Mouse (Mus musculus): Measurements from ENCODE around the gene Zfp846.

The Zfp846 gene

GRCm38 (mm10) chr9:20636790-20637189, 55.7 kb downstream of the Zfp846 start:
- DNase-seq (ENCODE audit: low spot score in 2 of 2): no peak

DNA sequence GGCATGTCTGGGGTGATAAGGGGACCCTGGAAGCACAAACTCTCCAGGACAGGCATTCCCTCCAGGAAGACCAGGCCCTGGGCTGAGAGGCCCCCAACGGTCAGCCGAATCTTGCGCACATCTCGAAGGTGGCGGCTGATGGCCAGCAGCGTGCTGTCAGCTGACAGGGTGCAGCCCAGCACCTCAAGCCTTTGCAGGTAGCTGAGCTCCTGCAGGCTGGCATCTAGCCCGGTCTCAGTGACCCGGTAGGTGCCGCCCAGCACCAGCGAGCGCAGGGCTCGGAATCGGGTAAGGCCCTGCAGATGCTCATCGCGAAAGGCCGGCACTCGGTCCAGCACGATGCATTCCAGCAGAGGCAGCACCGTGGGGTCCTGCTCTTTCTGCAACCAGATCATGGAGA, 57.5 kb downstream of the Zfp846 start:
- DNase-seq (ENCODE audit: low spot score in 2 of 2): no peak

- no peak for DNase-seq (ENCODE audit: low spot score in 2 of 2)
Observed at GRCm38 (mm10) chr9:20639486-20639885, 58.4 kb downstream of the Zfp846 start.

DNA sequence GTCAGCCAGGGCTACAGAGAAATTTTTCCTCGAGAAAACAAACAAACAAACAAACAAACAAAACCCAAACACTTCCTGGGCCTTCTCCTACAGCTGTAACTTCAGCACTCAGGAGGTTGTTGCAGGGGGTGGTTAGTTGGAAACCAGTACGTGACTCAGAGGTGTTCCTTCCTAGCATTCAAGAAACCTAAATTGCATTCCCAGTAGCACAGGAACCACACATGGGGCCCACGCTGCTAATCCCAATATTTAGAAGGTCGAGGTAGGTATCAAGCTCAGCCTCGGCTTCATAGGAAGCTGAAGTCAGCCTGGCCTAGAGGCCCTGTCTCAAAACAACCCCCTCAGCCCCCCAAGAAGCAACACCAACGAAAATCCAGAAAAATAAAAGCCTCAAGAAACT, 60.4 kb downstream of the Zfp846 start:
- DNase-seq (ENCODE audit: low spot score in 2 of 2): no peak

DNA sequence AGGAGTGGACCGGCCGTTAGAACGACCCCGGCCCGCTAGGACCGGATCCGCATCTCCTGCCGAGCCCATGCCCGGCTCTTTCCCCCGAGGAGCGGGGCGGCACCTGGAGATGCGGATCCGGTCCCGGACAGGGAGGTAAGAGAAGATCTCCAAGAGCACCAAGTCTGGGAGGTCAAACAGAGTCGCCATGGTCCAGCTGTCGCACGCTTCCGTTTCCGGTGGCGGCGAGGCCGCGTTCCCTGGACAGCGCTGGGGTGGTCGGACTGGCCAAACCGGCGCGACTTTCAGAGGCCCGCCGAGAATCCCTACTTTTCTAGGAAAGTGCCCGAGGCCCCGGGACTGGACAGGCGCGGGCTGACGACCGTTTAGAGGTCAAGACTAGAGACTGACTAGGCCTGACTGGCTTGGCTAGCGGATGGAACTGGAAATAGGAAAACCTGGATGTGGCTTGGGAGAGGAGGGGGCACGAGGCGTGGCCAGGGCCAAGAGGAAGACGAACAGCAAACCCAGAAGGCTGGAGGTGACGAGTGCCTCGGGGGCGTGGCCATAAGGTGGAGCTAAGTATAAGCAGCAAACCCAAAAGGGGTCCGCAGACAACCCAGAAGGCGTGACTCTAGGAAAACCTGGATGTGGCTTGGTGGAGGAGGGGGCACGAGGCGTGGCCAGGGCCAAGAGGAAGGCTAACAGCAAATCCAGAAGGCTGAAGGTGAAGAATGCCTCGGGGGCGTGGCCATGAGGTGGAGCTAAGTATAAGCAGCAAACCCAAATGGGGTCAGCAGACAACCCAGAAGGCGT, 61.2 kb downstream of the Zfp846 start, which contains the start of gene Ubl5:
Gene Ubl5, plus strand, starts transcription at position 778 of the 795 bp plus-strand sequence.
- DNase-seq (ENCODE audit: low spot score in 2 of 2): peak; percentile 78 to 87

DNA sequence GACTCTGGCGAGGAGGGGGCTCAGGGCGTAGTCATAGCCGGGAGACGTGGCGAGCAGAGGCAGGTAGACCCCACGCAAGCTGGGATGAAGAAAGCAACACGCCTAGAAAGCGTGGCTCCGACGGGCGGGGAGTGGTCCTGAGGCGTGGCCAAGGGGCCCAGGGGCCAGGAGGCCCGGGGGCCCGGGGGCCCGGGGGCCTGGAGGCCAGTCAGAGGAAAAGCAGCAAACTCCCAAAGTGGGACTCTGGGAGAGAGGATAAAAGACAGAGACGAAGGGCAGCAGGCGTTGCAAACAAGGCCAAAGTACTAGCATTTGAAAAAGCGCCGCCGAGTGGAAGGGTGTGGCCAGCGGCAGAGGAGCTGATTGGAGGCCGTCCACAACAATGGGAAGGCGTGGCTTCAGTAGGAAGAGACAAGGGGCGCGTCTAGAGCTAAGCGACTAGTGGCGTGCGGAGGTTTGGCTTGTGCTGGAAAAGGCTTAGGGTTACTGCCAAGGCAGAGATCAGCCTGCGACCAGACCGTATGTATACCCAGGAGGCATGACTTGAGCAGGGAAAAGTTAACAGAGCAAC, 61.9 kb downstream of the Zfp846 start:
- DNase-seq (ENCODE audit: low spot score in 2 of 2): peak; percentile 48 to 72

- no peak for DNase-seq (ENCODE audit: low spot score in 2 of 2)
Observed at GRCm38 (mm10) chr9:20643781-20644180, 62.7 kb downstream of the Zfp846 start.

DNA sequence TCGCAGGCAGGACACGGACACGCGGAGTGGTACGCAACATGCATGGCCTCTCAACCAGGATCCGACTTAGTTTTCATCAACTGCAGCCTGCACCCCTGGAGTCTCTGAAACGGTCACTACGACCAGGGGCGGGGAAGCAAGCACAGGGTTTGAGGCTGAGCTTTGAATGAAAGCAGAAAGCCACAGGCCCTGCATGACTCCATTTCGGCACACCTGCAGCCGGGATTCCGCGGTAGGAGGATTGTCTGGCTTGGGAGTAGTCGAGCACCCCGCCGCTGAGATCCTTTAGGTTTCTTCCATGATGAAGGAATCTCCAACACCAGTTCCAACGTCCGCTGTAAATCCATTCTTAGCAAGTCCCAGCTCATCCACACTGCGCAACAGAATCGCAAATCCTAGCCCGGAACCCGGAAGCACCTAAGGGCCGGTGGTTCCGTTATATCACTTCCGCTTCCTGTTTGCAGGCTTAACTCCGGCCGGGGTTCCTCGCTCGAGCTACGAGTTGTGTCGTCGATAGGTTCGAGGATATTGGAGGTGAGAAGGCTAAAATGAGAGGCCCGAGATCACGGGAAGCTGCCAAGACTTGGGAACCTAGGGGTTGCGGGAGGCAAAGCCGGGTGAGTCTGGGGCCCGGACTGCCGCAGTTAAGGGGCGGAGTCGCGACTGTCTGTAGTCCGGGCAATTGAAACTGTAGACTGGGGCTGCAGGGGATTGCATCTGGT, 63.4 kb downstream of the Zfp846 start, which contains the start of gene Fbxl12:
Gene Fbxl12, minus strand, starts transcription at position 408 of the 722 bp plus-strand sequence.
- DNase-seq (ENCODE audit: low spot score in 2 of 2): peak in 1 of 2 experiments; percentile 62

- no peak for DNase-seq (ENCODE audit: low spot score in 2 of 2)
Observed at GRCm38 (mm10) chr9:20645121-20645520, 64.0 kb downstream of the Zfp846 start.

DNA sequence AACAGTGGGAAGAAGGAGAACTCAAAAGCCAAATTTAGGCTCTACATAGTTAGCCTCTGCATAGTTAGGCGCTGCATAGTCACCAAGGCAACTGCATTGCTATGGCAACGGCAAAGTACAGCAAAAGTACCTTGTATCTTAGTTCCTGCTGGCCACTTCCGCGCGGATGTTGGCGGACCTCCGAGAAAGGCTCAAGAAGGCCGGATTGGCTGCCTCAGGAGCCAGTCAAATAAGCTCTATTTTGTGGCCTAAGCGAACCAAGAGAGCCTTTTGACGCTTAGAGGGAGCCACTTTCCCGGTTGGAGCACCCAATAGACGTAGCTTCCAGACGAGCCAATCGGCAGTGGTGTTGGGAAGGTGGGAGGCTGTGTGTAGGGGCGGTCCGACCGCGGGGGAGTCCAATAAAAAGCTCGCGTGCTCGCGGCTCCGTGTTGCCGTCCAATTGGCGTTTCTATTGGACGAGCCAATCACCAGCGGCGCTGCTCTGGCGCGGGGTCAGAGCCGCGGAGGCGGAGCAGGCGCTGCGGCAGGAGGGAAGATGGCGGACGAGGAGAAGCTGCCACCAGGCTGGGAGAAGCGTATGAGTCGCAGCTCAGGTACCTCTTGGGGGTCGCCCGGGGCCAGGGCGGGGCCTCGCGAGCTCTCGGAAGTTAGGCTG, 70.6 kb downstream of the Zfp846 start, which contains the start of gene Pin1:
Gene Pin1, plus strand, starts transcription at position 494 of the 658 bp plus-strand sequence.
- peak; percentile 95 to 96 for DNase-seq (ENCODE audit: low spot score in 2 of 2)

- no peak for DNase-seq (ENCODE audit: low spot score in 2 of 2)
Observed at GRCm38 (mm10) chr9:20652260-20652658, 71.2 kb downstream of the Zfp846 start.

GRCm38 (mm10) chr9:20653859-20654258, 72.8 kb downstream of the Zfp846 start:
- no peak for DNase-seq (ENCODE audit: low spot score in 2 of 2)

Data from cerebellum, postnatal 4 days (tissue).